Mouse (Mus musculus): ENCODE results near the gene Olfr709-ps1.

- no peak for TF ChIP-seq POLR2A (IDR thresholded peaks at IDR 0.05; ENCODE audit: low read depth, low read length)
- TF ChIP-seq CTCF (IDR thresholded peaks at IDR 0.05; ENCODE audit: borderline replicate concordance, insufficient read depth, low read length), result no peak
Observed at GRCm38 (mm10) chr7:106963837-106964236, 31.8 kb upstream of the Olfr709-ps1 start, which contains the start of gene Olfr6.
